Mouse (Mus musculus) CH12F3 (cell line): Measurements from ENCODE around the gene Gab3.

Experiments
- in situ Hi-C: fragments of 300-500 bp; cut with MboI; formaldehyde crosslinking; loops from 2 replicates; pipeline ENCODE4 v1.14.3; 2020; ENCODE audit warnings: low sequenced_read_pairs

The Gab3 gene

DNA sequence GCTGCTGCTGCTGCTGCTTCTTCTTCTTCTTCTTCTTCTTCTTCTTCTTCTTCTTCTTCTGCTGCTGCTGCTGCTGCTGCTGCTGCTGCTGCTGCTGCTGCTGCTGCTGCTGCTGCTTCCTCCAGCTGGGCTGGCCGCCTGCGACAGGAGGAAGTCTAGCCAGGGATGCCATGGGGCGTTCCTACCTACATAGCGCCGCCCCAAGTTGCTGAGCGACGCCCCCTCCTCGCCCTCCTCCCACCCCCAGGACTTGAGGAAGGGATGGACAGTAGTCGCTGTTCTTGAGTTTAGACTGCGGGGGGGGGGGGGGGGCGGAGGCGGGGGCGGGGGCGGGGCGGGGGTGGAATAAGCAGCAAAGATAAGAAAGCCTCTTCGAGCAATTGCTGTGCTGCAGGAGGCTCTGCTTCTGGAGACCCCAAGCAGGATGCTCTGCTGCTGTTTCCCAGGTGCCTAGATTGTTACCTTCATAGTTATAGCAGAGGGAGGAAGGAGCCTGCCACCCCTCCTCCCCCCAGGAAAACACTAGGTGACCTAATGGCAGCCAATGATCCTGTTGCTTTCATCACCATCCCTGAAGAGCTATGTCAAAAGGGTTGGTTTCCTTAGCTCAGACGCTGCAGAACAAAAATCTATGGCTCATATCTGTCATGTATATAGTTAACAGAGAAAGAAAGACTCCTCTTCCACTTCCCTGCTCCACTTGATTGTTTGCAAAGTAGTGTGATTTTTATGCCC lies at the start of gene Gab3:
Gab3 (minus strand) TSS at position 685 of the 735 bp plus-strand sequence.
- in situ Hi-C loops: no loop called here

DNA sequence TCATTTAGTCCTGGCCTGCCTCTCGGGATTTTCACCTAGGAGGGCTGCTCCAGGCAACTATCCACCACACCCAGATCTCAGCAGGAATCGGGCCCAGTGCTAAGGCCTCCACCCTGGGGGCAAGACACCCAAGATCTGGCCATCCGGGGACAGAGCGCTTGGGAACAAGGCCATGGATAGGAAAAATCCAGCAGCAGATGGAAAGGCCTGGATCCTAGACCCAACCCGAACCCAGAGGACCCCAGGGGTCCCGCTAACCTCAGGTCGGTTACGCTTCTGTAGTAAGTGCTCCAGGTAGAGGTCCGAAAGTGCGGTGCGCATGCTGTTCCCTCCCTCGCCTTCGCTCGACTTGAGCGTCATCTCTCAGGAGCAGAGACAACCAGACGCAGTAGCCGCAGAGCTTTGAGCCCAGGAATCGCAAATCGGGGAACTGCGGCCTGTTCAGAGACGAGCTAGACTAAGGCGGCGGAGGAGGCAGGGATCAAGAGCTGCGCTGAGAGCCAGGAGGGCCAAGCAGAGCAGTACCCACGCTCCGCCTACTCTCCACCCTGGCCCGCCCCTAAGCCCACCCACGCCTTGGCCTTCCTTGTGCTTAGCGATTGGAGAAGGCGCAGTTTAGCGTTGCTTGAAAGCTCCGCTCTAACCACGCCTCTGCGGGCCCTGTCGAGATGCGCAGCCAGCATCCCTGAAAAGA lies 45.4 kb upstream of the Gab3 start, which contains the start of gene Mpp1:
Mpp1 (minus strand) TSS at position 550 of the 694 bp plus-strand sequence.
- in situ Hi-C loops: no loop called here

- in situ Hi-C loops: no loop called here
These were observed 44.2 kb upstream of the Gab3 start for GRCm38 (mm10) chrX:75129474-75129873.

DNA sequence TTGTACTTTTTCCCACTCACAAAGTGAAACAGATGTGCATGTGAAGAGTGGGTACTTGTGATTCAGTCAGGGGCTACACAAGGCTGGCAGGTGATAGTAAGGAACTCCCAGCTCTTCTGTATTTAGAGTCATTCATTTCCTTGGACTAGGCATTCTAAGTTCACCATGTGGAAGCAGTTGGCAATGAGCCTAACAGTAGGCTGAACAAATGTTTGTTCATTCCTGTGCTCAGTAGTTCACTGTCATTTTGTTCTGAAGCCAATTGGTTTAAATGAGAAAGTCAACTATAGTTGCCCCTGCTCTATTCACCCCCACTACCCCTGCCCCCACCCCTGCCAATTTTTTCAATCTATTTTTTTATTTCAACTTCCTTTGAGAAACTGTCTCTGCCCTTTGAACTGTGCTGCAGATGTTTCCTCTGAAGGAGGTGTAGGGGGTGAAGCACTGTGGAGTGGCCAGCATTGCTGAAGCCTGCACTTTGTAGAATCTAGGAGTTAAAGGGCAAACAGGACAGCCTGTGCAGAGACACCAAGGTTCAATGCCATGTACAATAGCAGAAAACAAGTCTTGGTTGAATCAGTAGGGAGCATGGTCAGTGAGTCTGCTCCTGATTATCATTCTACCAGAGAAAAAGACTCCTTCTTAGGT lies 43.2 kb upstream of the Gab3 start:
- in situ Hi-C loops: no loop called here

GRCm38 (mm10) chrX:75126893-75127292 lies 41.6 kb upstream of the Gab3 start:
- in situ Hi-C loops: no loop called here

DNA sequence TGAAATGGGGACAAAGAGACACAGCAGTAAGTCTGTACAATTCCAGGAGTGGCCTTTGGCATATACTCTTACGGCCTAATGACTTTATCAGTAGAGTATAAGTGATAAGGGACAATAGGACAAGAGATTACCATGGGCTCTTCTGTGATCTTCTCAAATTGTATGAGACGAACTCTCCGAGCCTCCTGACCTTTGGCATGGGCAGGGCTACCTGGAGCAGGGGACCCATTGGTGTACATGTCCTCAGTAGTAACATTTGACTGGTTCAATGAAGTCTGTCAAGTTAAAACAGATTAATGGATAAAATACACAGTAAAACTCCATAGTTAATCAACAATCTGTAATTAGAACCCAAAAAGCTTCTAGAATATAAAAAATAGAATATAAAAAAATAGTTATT lies 40.3 kb upstream of the Gab3 start:
- in situ Hi-C loops: no loop called here

DNA sequence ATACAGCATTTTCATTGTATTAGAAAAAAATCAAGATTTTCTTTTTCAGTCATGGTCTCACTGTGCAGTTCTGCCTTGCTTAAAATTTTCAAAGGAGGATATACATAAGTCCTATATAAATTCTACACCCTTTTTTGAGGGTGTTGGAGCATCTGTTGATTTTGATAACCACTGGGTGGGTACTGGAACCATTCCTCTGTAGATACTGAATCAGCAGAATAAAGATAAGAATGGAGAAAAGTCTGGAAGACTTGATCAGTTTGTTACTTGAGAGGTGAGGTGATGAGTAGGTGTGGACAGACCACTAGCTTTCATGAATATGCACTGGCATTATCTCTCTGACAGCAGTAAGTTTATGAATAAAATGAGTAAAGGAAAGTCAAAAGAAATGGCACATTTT lies 30.3 kb upstream of the Gab3 start:
- in situ Hi-C loops: no loop called here

DNA sequence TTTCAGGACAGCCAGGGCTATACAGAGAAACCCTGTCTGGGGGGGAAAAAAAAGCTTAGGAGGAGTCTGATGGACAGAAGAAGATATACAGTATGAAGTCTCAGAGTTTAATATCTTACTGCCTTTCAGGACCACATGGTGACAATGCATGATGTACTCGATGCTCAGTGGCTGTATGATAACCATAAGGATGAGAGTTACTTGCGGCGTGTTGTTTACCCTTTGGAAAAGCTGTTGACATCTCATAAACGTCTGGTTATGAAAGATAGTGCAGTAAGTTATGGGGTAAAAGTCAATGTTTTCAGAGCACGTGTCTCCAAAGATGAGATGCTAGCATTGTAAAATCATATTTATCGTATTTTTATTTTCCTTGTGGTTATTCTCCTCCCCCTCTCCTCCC lies 17.0 kb upstream of the Gab3 start:
- in situ Hi-C loops: no loop called here

DNA sequence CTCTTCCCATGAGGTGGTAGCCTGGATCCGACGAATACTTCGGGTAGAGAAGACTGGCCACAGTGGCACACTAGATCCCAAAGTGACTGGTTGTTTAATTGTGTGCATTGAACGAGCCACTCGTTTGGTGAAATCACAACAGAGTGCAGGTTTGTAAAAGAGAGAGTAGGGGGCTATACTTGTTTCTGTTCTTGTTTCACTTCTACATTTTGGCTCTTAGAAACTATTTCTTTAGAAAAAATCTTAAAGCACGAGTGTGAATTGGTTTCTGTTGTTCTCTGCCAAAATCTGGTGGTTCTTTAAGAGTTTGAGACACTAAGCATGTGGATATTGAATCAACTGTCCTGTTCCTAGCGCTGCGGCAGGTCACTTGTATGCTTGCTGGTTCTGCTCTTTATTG lies 13.5 kb upstream of the Gab3 start:
- in situ Hi-C loops: no loop called here

DNA sequence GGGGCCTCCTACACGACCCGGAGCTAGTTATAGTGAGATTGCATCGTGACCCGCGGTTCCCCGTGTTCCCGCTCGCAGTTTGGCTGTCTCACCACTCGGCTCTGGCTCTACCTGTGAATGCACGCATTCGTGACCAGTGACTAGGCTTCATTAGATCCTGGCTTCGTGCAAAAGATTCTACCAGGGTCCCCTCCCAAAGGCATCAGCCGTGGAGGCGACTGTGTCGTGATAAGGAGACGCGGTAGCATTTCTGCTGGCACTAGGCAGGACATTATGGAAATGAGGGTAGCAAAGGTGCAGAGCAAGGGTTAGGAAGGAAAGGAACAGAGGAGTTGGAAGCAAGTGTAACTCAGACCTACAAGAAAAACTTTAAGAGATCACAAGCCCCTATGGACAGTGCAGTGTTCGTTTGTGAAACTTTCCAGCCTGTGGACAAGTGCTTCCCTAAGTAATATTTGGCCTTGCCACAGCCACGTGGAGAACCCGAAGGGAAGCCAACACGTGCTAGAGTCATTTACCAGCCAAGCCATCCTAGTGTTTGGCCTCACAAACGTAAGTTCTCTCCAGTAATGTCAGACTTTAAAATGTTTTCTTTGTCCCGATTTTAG lies 11.0 kb upstream of the Gab3 start:
- in situ Hi-C loops: no loop called here

DNA sequence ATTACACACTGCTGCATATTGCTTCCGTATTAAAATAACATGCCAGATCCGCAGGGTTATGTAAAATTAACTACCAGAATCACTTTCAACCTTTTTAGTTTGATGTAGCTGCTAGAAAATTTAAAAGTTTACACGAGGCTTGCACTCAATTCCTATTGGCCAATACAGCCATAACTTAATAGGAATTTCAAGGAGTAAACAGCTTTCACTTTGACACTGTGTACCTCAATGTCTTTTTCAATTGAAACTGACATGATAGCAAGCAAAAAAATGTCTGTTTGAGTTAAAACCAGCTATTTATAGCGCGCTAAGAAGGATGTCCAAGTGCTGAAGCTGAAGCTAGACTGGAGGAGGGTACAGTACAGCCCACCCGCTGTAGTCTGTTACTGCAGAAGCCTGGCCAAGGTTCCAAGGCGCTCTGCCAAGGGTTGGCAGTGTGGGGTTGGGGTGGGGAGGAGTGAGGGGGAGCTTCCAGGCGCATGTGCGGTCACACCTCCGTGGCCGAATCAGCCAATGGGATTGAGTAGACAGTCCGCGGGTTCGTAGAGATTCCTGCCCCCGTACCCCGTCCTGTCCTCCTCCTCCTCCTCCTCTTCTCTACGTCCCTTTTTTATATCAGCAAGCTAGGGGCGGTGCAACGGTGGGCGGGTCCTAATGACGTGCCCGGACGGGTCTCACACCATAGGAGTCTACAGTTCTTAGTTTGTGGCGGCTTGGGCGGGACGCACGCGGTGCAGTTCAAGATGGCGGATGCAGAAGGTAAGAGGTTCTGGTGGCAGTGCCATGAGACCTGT lies 10.3 kb upstream of the Gab3 start, which contains the start of gene Dkc1:
Dkc1 (plus strand) TSS at position 486 of the 794 bp plus-strand sequence.
- in situ Hi-C loops: no loop called here

- in situ Hi-C loops: no loop called here
These were observed 396 bp upstream of the Gab3 start for GRCm38 (mm10) chrX:75085654-75086053.

GRCm38 (mm10) chrX:75083982-75084773 lies 1.1 kb downstream of the Gab3 start:
- in situ Hi-C loops: no loop called here

- in situ Hi-C loops: no loop called here
These were observed 2.9 kb downstream of the Gab3 start for GRCm38 (mm10) chrX:75082351-75082750.

DNA sequence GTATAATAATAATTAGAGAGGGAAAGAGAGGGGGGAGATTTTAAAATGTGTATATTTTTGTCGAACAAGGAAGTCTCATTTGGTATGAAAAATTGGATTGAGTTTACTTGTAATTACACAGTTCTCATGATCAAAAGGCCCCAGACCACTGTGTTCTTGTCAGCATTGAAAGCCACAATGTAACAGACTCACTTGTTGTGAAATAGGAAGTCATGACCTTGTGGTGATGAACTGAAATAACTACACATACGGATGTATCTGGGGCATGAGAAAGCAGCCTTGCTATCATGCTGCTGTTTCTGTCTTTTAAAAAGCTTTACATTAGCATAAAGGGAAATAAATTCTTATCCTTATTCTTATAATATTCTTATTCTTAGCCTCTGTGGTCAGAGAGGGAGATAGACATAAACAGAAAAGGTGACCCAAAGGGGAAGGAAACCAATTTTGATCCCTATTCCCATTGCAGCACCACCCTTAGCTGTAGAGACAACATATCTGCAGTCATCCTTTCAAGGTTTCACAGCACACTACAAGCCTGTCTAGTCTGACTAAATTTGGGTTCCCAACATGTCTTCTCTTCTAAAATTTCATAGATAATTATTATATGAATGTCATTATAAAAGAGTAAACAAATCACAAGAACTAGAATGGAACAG lies 29.0 kb downstream of the Gab3 start:
- in situ Hi-C loops: no loop called here

DNA sequence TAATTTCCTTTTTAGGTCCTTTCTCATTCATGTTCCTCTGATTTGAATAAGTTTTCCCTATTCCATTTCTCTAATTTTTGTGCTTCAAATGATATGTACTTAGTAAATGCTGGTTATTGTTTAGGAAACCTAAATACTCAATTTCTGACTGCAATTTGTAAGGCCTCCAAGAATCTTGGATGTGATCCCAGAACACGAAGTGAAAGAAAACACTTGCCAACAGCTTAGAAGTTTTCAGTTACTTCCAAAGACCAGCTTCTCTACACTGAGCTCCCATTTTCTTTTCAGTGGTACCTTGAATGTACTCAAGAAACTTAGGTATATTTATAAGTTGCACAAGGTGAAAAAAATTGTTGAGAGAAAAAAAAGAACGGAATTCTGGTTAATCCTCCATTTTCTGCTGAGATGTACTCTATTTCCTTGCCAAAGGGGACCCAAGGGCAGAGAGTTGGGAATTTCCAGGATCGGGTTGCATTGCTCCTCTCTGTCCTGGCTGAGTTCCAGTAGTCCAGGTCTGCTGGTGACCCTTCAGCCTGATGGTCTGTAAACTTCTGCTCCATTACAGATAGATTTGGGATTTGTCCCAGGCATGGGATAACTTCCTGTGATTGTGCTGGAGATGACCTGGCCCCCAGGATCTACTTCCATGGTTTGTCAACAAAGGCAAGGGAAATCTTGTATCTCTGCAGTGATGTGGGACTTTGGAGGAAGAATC lies 38.2 kb downstream of the Gab3 start:
- in situ Hi-C loops: no loop called here

GRCm38 (mm10) chrX:75045931-75046330 lies 39.3 kb downstream of the Gab3 start:
- in situ Hi-C loops: no loop called here

GRCm38 (mm10) chrX:75044595-75044994 lies 40.7 kb downstream of the Gab3 start:
- in situ Hi-C loops: no loop called here

DNA sequence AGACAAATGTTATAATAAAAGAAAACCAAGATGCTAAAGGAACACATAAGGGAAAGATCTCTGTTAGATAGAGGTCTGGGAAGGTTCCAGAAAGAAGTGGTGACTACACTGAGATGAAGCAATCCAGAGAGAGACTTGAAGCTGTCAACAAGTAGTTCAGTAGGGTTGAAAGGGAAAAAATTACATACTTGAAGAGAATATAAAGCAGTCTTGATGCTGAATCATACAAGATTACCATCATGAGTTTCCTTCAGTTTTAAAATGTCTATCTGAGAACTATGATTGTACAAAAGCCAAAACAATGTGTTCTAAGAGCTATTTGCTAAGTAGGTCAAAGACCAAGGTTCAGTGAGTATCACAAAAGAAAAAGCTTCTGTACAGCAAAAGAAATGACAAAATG lies 48.6 kb downstream of the Gab3 start:
- in situ Hi-C loops: no loop called here
